ENCODE assay signal across 12 mouse cellular contexts in genomic region chr5:112714679-112715446, GRCm38 (mm10).
"Had no signal": no experiment of that assay in that cellular context is flagged by ENCODE, and none has a peak within 500 bp of the region (broad histone marks: within the 10 kb centered on the region; RNA-seq: fewer than 3 reads in every experiment).

No protein-coding gene starts in this region.

- ATAC-seq: intestine, embryonic 16.5 days; liver, postnatal 0 days; midbrain, embryonic 13.5 days had no signal

- H3K9me3 ChIP-seq: limb, embryonic 12.5 days; liver, embryonic 13.5 days; midbrain, embryonic 13.5 days; neural tube, embryonic 15.5 days had no signal

- H3K27ac ChIP-seq: limb, embryonic 12.5 days; liver, embryonic 13.5 days; midbrain, embryonic 13.5 days; neural tube, embryonic 15.5 days had no signal

- H3K36me3 ChIP-seq: limb, embryonic 12.5 days; liver, embryonic 13.5 days; midbrain, embryonic 13.5 days; neural tube, embryonic 15.5 days had no signal

- H3K4me1 ChIP-seq: limb, embryonic 12.5 days; liver, embryonic 13.5 days had no signal

- H3K4me2 ChIP-seq: limb, embryonic 12.5 days; liver, embryonic 13.5 days; midbrain, embryonic 13.5 days; neural tube, embryonic 15.5 days had no signal

- H3K4me3 ChIP-seq: limb, embryonic 12.5 days; liver, embryonic 13.5 days; midbrain, embryonic 13.5 days; neural tube, embryonic 15.5 days had no signal

- H3K27me3 ChIP-seq: limb, embryonic 12.5 days; liver, embryonic 13.5 days; midbrain, embryonic 13.5 days had no signal

- H3K9ac ChIP-seq: limb, embryonic 12.5 days; liver, embryonic 13.5 days; liver, postnatal 0 days; midbrain, embryonic 13.5 days; neural tube, embryonic 15.5 days had no signal

- DNase-seq: kidney, adult 8-10 months; kidney, postnatal 36 days; liver; liver, embryonic 13.5 days; liver, postnatal 0 days; right cerebral cortex, adult 18-20 months; right cerebral cortex, postnatal 25 days; thymus, postnatal 36 days had no signal
